Mouse (Mus musculus) cerebellum, adult 11-12 months (tissue): ENCODE results near the gene Tead1.

ENCODE experiments used
- DNase-seq: peaks from one replicate; pipeline ENCODE4 v3.0.0; 2022

Tead1 gene

DNA sequence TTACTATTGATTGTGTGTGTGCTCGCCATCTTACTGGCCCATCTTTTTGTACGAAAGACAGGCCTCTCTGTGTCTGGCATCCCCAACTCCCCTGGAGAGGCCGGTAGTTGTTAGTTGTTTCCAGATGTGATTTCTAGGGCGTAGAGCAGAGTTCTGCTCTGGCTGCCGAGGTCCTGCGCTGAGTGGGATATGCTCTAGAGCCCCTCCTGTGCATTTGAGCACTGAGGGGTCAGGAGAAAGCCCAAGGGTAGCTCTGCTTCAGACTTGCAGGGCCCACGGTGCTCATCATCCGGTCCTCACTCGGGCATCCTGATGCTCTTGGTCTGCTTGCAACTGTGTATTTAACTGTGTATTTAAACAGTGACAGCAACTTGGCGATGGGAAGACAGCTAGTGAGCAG is 7.5 kb downstream of the Tead1 start:
- DNase-seq: no peak

DNA sequence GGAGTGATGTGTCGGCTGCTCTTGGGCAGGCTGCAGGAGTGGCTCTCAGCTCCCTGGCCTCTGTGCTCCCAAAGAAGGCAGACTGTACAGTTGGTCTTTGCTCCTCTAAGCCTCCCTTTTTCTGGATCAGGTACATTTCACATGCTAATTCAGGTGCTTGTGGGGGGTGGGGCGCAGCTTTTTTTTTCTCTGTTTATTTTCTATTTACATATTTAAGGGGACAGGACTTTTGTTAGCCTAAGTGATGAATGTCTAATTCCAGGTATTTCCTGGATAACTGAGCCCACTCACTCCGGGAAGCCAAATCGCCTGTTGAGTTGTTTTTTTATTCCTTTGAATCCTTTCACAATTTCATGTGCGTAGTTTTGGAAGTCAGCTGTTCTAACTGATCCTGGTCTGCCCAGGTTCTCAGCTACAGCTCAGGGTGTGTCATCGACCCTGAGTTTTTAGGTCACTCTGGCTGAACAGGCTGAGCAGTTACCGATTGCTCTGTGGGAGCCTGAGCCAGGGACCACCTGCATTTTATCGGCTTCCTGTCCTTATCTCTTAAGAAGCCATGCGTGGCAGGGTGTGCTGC is 9.4 kb downstream of the Tead1 start:
- no peak for DNase-seq

DNA sequence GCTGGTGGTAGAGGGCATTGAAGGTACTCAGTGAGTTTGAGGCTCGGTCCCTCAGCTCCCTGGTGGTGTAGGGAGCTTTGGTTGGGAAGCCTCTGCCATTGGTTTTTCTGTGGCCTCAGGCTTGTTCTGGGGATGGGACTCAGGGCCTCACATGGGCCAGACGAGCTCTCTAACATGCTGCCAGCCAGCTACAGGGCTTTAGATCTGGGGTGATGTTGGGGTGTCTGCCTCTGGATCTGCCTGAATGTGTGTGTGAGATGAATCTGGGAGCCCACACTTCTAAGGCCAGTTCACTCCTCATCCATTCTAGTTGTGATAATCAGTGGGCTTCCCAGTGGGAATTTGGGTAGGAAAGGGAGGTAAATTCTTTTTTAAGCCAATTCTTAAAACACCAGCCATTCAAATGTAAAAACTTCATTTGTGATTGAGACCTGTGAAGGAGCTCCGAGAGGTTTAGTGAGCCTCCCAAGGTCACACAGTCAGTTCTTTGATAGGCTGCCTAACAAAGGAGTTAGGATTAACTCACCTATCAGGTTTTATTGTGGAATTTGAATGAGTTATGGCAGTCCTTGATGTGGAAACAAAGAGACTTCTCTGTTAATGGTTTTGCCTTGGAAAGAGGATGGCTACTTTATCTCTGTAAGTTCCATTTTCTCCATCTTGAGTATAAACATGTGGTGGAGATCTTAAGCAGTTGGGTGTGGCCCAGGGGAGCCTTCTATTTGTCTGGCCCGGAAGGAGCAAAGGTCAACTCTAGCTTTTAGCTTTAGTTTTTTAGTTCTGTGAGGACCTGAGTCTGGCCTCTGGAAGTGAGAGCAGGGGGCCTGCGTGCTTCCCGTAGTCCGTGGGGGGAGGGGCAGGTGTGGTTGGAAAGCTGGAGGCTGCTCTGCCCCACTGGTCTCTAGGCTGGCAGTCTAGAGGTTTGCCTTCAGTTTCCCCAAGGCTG is 12.0 kb downstream of the Tead1 start:
- DNase-seq: no peak

DNA sequence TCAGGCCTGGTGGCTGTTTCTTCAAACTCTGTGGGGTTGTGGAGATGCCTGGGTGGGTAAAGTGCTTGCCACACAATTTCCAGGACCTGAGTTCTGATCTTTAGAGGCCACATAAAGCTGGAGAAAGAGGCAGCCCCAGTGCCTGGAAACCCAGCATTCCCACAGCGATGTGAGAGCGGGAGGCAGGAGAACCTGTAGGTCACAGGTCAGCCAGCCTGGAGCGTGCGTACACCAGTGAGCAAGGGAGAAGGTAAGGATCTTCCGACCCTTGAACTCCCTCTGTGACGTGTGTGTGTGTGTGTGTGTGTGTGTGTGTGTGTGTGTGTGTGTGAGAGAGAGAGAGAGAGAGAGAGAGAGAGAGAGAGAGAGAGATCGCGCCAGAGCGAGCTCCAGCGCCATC is 14.4 kb downstream of the Tead1 start:
- DNase-seq: no peak

DNA sequence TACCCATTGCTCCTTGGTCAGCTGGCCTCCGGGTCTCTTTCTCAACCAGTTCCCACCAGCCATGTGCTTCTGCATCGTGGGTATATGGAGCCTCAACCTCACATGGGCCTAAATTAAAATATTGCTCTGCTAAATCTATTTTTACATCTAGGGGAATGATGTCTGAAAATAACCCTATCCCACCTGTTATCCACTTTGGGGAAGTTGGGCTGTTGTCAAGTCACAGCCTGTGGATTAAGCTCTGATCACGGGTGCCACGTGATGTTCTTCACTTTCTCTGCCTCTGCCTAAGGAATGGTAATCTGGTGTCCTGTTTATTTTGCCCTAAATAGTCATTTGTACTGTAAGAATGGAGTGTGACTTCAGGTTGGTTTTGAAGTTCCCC is 17.7 kb downstream of the Tead1 start:
- DNase-seq: no peak

DNA sequence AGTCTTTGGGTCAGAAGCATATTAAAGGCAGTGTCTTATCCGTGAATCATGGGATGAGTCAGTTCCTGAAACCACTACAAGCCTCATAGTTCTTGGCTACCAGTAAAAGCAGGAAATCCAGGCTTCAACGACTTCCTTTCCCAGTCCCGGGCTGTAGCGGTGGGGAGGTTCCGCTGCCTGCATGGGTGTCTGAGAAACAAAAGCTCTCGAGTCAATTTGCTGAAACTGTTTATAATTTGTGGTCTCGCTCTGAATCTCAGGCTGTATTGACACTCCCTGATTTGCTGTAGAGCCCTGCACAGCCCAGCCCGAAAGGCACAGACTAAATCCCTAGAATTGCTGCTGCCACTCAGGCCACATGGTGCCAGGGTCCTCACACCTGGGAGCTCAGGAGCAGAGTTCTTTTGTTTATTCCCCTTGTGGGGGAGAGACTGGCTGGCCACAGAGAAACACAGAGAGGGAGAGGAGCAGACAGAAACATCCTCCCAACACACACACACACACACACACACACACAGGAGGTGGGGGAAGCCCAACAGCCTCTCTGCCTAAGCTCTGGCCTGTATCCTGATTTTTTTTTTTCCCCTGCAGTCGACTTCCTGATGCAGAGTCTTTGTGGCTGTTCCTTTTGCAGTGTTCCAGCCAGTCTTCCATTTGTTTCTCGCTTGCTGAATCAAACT is 18.2 kb downstream of the Tead1 start:
- no peak for DNase-seq

DNA sequence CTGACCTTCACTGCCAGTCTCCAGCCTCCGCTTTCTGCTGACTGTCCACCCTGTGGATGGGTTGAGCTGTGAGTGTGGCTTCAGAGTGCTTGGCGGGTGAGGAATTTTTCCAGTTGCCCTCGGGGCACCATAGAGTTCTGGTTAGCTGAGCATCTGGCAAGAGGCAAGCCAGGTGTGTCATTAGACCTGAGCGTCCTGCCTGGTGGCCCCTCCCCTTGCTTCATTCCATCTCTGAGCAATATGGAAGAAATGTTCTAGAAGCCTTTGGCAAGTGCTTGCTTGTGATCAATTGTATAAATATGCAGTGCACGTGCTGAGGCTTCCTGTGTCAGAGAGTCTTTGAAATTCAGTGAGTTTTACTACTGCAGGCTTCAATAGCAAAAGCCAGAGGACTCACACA is 21.0 kb downstream of the Tead1 start:
- DNase-seq: no peak

DNA sequence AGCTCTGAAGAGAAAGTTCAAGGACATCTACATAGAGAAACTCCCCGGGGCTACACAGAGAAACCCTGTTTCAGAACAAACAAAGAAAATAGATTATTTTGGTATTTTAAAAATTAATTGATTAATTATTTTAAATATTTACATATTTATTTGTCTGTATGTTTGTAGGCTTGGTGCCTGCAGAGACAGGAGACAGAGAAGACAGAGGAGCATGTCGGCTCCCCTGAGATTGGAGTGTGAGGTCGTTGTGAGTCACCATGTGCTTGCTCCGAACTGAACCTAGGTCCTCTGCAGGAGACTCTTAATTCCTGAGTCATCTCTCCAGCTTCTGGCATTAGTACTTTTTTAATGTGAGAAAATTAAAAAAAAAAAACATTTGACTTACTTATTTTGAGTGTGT is 24.2 kb downstream of the Tead1 start:
- no peak for DNase-seq

DNA sequence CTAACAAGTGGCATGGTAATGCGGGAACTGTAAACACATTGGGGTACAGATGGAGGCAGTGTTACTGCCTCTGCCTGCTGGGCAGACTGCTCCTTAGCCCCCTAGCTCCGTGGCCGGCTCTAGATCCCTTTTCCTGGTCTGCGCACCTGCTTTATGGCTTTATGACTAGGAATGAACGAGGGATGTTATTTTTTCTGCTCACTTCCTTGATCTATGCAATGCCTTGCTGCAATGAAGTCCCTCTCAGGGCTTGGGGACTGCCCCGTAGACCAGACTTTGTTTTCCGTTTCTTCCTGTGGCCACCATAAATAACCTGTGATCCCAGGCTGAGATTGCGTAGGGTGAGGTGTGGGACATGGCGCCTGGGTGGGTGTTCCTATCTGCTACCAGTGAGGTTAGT is 26.8 kb downstream of the Tead1 start:
- no peak for DNase-seq

DNA sequence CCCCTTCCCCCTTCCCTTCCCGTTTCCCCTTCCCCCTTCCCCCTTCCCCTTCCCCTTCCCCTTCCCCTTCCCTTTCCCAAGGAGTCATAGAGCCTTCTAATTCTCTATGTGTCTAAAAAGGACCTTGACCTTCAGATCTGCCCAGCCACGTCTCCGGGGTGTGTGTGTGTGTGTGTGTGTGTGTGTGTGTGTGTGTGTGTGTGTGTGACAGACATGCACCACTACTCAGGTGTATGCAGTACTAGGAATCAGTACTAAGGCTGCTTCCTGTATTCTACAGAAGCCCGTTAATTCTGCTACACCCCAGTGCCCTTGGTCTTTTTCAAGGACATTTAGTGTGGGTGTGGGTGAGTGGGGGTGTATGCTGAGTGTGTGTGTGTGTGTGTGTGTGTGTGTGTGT is 27.6 kb downstream of the Tead1 start:
- no peak for DNase-seq

DNA sequence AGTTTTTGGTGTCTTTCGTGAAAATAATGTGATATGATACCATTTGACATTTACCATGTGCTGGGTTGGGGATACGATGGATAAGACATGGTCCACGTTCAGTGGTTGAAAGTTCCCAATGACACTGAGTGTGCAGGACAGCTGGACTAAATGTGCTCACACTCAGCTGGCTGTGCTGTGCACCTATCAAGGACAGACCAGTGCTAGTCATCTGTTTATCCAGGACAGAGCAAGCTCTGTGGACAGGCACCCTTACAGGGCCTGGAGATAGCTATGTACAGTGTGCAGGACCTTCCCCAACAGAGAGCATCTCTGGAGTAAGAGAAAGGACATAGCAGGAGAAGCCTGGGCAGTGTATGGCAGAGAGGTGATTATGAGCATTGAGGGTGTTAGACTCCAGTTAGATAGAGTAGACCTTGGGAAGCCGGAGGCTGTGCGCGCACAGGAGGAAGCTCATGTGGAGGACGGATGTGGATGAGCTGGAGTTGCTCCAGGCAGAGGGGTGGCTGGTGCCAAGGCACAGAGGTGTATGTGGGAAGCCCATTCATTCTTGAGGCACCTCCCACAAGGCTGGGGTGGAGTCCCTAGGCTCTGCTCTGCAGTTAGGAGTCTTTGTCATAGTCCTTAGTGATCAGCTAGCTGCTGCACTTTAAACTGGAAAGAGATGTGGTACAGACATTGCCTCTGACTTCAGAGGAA is 31.4 kb downstream of the Tead1 start:
- DNase-seq: no peak

DNA sequence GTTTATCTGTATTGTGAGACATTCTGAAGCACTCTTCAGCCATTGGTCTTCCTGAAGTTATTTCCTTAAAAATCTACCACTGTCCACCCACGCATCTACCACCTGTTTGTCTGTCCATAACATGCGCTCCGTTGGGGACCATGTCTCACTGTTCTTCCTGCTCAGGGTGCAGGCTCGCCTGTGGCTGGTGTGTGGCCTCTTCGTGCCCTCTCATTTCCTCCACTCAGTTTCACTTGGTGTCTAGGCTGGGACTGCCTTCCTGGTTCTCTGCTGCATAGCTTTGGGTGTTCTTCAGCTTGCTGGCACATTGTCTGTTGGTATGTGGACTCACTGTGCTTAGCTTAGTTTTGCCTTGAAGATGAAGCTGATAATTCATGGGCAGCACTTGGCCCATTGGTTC is 32.9 kb downstream of the Tead1 start:
- no peak for DNase-seq

DNA sequence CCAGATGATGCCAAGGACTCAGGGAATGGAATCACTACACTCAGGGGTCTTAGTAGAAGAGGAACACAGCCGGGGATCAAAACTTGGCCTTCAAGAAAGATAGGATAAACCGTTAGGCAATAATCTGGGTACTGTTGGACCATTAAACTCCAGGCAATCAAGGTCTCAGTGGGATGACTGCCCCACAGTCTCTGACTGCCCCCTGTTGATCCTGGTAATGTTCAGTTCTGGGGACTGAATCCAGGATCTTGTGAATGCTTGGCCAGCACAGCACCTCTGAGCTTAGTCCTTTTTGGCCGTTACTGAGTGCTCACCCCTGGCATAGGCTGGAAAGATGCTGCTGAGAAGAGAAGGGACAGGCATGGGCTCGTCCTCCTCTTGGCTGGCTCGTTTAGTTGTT is 34.4 kb downstream of the Tead1 start:
- no peak for DNase-seq

DNA sequence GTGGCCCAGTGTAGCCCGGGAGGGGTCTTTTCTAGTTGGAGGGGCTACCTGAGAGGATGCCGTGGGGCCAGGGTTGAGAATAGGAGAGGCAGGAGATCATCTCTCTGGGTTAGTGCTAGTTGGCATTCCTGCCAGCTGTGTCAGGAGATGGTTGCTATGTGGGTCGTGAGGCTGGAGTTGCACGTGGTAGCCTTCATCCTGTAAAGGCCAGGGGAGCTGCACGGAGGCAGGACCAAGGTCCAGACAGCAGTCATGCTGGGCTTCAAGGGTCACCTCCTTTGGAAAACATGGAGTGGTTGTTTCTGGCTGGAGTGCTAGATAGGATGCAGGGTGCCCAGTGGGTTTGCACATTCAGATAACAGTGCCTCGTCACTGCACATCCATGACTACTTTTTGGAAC is 35.7 kb downstream of the Tead1 start:
- DNase-seq: no peak

DNA sequence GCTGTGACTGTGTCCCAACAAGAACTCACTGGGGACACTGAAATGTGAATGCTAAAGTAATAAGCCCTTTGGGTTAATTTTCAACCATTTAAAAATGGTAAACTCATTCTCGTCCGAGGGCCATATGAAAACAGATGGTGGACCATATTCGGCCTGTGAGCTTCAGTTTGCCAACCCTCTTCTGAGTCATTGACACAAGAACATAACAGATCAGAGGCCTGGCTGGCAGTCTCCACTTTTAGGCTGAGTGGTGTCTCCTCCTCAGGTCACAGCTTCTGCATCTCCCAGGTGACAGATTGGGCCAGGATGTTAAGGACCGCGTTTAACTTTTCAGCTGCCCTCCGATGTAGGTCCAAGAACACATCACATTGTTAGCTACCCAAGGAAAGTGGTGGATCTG is 37.6 kb downstream of the Tead1 start:
- DNase-seq: no peak

DNA sequence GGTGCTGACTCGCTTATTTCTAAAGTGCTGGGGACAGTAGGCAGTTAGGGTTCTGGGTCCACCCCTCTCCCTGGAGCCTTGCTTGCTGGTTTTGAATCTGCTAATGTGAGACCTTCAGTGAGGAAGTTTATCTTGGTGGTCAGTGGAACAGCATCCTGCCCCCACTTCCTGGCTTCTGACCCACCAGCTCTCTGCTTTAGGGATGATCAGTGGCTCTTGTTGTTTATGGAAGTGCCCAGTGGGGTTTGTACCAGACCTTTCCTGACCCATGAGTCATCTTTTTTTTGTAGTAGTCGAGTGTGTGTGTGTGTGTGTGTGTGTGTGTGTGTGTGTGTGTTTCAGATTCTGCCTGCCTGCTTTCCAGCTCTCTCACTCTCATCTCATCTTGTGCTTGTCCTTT is 38.6 kb downstream of the Tead1 start:
- no peak for DNase-seq

DNA sequence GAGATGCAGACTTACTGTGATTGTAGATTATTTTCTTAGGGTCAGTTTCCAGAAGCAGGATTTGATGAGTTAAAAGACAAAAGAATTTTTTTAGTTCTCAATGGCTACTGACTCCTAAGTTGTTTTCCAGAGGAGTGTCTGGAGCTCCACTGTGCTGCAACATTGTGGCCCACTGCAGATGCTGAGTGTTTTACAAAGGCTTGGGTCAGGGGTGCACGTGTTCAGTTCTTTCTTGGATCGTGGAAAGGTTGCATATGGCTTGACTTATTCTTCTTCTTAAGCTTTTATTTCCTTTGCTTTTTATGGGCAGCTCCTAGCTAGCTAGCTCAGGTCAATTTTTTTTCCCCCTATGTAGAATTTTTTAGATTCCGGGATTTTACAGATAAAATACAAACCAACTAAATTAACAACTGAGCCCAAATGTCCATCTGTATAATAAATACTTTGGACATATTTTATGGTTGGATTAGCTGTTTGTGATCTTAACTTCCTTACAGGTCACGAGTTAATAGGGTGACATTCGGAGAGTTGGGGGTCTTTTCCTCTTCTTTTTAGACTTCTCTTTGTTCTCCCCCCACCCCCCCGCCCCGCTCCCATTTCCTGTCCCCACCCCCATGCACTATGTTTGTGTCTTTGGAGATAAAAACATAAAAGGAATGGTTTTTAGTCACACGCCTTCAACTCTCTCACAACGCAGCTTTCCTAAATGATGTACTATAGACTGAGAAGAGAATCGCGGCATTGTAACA is 40.5 kb downstream of the Tead1 start:
- no peak for DNase-seq

DNA sequence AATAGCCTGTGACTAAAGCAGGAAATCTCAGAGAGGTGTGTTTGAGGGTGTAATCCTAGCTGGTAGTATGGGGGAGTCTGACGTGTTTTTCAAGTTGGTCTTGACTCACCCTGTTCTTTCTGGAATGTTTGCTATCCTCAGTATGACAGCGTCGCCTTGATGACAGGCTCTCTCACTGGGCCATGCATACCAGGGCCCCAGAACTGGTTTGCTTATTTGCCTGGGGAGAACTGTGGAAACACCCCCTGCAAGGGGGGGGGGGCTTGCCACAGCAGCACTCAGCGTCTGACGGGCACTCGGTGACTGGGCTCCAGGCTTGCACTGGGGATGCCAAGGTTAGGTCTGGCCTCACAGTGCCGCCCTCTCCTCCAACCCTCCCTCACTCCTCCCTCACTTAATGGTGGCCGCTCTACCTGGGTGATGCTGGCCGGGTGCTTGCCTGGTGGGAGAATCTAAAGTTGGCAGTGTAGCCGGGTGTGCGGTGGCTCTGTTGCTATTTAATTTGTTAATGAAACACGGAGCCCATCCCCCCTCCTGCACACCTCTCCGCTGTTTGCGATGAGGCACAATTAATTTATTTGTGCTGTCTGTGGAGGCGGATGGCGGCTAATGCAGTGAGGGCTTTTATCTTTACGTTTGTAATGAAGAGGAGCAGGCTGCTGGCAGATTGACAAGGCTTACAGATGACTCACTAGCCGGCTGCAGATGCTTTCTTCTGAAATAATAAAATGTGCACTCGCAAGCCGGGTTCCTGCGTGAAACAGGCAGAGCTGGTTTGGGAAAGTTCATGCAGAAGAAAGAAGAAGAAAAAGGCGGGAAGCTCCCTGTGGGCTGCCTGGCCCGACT is 41.2 kb downstream of the Tead1 start:
- DNase-seq: peak; percentile 52

DNA sequence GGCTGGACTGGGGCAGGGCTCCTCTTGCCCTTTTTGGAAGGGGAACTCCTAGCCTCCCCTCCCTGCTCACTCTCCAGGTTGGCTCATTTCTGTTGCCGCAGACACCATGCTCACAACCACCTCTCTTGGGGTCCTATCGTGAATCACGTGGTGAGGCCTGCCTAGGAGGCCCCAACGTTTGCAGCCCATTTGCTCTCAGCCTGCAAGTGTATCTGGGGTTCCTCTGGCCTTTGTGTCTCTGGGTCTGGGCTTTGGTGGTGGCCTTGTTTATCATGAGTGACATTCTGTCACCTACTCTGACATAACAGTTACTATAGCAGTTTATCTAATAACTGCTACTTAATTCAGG is 41.8 kb downstream of the Tead1 start:
- DNase-seq: no peak

DNA sequence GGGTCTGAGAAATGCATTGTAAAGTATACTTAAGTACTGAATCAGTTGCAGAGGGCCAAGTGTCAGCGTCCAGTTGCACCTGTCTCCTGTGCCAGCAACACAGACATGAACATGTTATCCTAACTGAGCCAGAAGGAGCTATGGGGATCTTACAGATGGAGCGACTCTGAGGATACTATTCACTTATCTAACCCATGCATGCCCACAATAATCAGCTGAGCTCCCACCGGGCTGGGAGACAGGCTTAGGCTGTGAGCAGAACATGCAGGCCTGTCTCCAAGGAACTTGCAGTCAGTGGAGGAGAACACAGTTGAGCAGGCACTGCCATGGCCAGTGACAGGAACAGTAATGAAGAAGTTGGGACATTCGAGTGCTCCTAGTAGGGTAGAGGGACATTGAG is 42.7 kb downstream of the Tead1 start:
- no peak for DNase-seq

DNA sequence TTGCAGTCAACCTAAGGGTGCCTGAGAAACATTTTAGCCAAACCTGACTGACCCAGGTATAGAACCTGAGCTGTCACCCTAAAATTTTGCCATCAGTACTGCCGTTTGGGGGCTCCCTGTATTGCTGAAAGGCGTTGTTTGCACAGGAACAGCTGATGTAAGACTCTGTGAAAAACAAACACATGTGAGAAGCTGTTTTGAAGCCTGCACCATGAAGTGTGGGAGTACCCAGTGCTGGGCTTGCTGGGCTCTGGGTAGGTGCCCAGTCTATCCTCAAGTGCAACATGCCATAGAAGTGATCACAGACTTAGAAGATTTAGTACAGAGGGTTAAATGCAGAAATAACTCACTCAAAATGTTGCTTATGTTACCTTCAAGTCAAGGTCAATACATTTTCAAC is 49.3 kb downstream of the Tead1 start:
- no peak for DNase-seq

DNA sequence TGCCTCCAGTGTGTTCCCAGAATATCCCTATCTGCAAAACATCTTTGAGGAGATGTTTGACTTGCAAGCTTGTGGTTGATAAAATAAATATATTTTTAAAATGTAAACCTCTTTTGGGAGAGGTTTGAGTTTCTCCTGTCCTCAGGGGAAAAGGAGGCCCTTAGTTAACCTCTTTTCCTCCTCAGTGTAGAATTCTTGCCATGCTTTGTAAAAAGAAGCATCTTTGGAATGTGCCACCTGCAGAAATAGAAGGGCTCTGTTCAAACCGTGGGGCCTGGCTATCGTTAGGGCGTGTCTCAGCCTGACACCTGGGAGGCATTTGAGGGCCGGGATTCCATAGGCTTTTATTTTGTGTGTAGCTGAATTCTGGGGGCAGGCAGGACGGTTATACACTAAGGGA is 51.1 kb downstream of the Tead1 start:
- DNase-seq: no peak
